Mouse (Mus musculus) bone marrow macrophage, adult 2 months (primary cell): ENCODE measurements around the gene Ssh1.

Experiments used
- CTCF ChIP-seq: IDR thresholded peaks from 2 replicates; pipeline ENCODE4 v1.5.1; 2012; ENCODE audit warnings: low read depth, mild to moderate bottlenecking, low read length, moderate library complexity
- POLR2A ChIP-seq: IDR thresholded peaks from 2 replicates; pipeline ENCODE4 v1.6.1; 2012; ENCODE audit warnings: mild to moderate bottlenecking, low read depth, low read length, borderline replicate concordance

GRCm38 (mm10) chr5:113924608-113925007 lies 69.1 kb downstream of the Ssh1 start:
- no peak for TF ChIP-seq CTCF
- no peak for TF ChIP-seq POLR2A
